9 mouse cellular contexts compared by ENCODE assay signal in the genomic region with DNA sequence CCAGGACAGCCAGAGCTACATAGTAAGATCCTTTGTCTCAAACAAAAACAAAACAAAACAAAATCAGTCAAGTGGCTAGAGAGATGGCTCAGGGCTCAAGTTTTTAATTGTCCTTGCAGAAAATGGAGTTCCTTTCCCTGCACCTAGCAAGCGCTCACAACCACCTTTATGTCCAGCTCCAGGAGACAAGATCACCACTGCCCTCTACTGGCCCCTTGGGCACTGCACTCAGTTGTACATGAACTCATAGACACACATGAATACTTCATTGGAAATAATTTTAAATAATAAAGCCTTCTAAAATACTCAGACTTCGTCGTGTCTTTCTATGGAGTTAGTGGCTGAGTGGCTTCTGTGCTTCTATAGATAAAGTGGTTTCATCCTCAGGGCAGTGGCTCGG. TPM values are rescaled to one million over a fixed set of nuclear protein-coding genes. Genes with fewer than 3 reads are reported as not detected.
A peak's percentile ranks its signal among the peaks of the same experiment; 100 is the strongest.
DNase-seq lines count a peak whose midpoint lies in the region; ATAC-seq and TF ChIP-seq lines count a peak whose summit lies in the region.
"Had no signal": no experiment of that assay in that cellular context is flagged by ENCODE, and none has a peak within 500 bp of the region (broad histone marks: within the 10 kb centered on the region; RNA-seq: fewer than 3 reads in every experiment).

No protein-coding gene starts in this region.

- peaks cover 12% of the 10 kb centered on the region for H3K27me3 ChIP-seq in hindbrain, embryonic 14.5 days (ENCODE audit: control insufficient read depth, insufficient read depth, low read length)
- H3K27me3 ChIP-seq in hindbrain, embryonic 16.5 days (replicated peaks; ENCODE audit: control insufficient read depth, insufficient read depth, low read length) = peaks cover 3% of the 10 kb centered on the region; the same call in 1 of the 2 replicates

- no peaks in the 10 kb centered on the region for H3K36me3 ChIP-seq in hindbrain, embryonic 14.5 days (replicated peaks; ENCODE audit: control insufficient read depth, insufficient read depth)
- H3K36me3 ChIP-seq in hindbrain, embryonic 16.5 days (ENCODE audit: control insufficient read depth, insufficient read depth, low read length) = no peaks in the 10 kb centered on the region
- H3K36me3 ChIP-seq in ES-E14 (ENCODE audit: control insufficient read depth, insufficient read depth, low read length, poor library complexity, severe bottlenecking) = no peaks in the 10 kb centered on the region

- no peaks in the 10 kb centered on the region for H3K4me1 ChIP-seq in hindbrain, embryonic 14.5 days (replicated peaks; ENCODE audit: control insufficient read depth, insufficient read depth, low read length)
- no peaks in the 10 kb centered on the region for H3K4me1 ChIP-seq in hindbrain, embryonic 16.5 days (ENCODE audit: control insufficient read depth, insufficient read depth, low read depth, low read length)
- H3K4me1 ChIP-seq in ES-E14 (ENCODE audit: control insufficient read depth in 2 of 2, insufficient read depth in 2 of 2, low read length in 2 of 2, poor library complexity in 1 of 2) = peaks cover 0 to 3% of the 10 kb centered on the region in 2 experiments; a peak in 1 of 4 replicates

- intact Hi-C loops in left cerebral cortex, adult 2 months (cut with DNase I) = loop anchor here (2.0 to 10.0 kb wide), 2 partner anchors 65 to 299 kb away; partner anchors contain the start of gene Fam171a1

- H3K4me3 ChIP-seq in hindbrain, embryonic 14.5 days (replicated peaks; ENCODE audit: low read length) = no peak overlapping the region
- H3K4me3 ChIP-seq in hindbrain, embryonic 16.5 days (ENCODE audit: low read length) = no peak overlapping the region
- no peak overlapping the region for H3K4me3 ChIP-seq in ES-E14 (ENCODE audit: insufficient read depth in 1 of 2, low read depth in 1 of 2, low read length in 2 of 2, poor library complexity in 1 of 2, severe bottlenecking in 1 of 2)
- no peak overlapping the region for H3K4me3 ChIP-seq in left cerebral cortex, adult 2 months

- peak; percentile 77 for TF ChIP-seq CTCF in left cerebral cortex, adult 2 months (IDR thresholded peaks at IDR 0.05)

- 36% methylated on average over 4 of the region's 4 CpGs for WGBS in hindbrain, embryonic 14.5 days
- 34% methylated on average over 4 of the region's 4 CpGs for WGBS in hindbrain, embryonic 16.5 days

- no peak overlapping the region for H3K9ac ChIP-seq in hindbrain, embryonic 14.5 days
- no peak overlapping the region for H3K9ac ChIP-seq in hindbrain, embryonic 16.5 days (ENCODE audit: low read depth, low read length)
- H3K9ac ChIP-seq in ES-E14 (ENCODE audit: insufficient read depth, low read depth, low read length, poor library complexity, severe bottlenecking) = no peak overlapping the region

- no peak for ATAC-seq in hindbrain, embryonic 14.5 days (ENCODE audit: low FRiP score)
- no peak for ATAC-seq in hindbrain, embryonic 16.5 days

- H3K27ac ChIP-seq in hindbrain, embryonic 14.5 days = no peak overlapping the region
- H3K27ac ChIP-seq in hindbrain, embryonic 16.5 days (ENCODE audit: low read depth, low read length) = no peak overlapping the region
- H3K27ac ChIP-seq in ES-E14 (ENCODE audit: insufficient read depth, low read depth, low read length, poor library complexity, severe bottlenecking) = no peak overlapping the region
- H3K27ac ChIP-seq in left cerebral cortex, adult 2 months = no peak overlapping the region

- peak; percentile 78 for DNase-seq in hindbrain, embryonic 14.5 days (ENCODE audit: low spot score)
- peak; percentile 59 for DNase-seq in ES-E14 (ENCODE audit: low read depth, low spot score)
- DNase-seq in brain, adult 2 months (ENCODE audit: low read depth, low spot score) = peak; percentile 66
- peak; percentile 20 to 26 for DNase-seq in gastrocnemius, adult 8-10 months (ENCODE audit: low spot score in 2 of 2)
- peak; percentile 37 to 64 for DNase-seq in left cerebral cortex, adult 2 months (ENCODE audit: extremely low spot score in 1 of 2, low spot score in 2 of 2)
- peak; percentile 42 for DNase-seq in ovary, postnatal 14 days (ENCODE audit: low spot score)
- peak; percentile 71 for DNase-seq in thymus, postnatal 25 days

- in situ Hi-C loops in ES-E14 (cut with MboI; ENCODE audit: low sequenced_read_pairs in 2 of 2, unreplicated experiment in 2 of 2) = no loop called here

- no peaks in the 10 kb centered on the region for H3K9me3 ChIP-seq in hindbrain, embryonic 14.5 days (ENCODE audit: control insufficient read depth, low read length)
- H3K9me3 ChIP-seq in hindbrain, embryonic 16.5 days (ENCODE audit: control insufficient read depth, low read length) = no peaks in the 10 kb centered on the region
- H3K9me3 ChIP-seq in ES-E14 (ENCODE audit: control insufficient read depth, insufficient read depth, low read depth, low read length) = no peaks in the 10 kb centered on the region

- no peak overlapping the region for H3K4me2 ChIP-seq in hindbrain, embryonic 14.5 days (replicated peaks)
- no peak overlapping the region for H3K4me2 ChIP-seq in hindbrain, embryonic 16.5 days (ENCODE audit: low read length)

TF ChIP-seq in ES-E14, 5 proteins besides CTCF, POLR2A, EP300 and RAD21:
- TF ChIP-seq ZC3H11A (IDR thresholded peaks at IDR 0.05; ENCODE audit: borderline replicate concordance, low read depth, low read length) (peak; percentile 56; the same call in 1 of the 2 replicates), HCFC1 (IDR thresholded peaks at IDR 0.05; ENCODE audit: borderline replicate concordance, insufficient read depth, low read length) (no peak)

RNA-seq across cellular contexts. Expression of gene Meig1, which starts 8.2 kb away (rescaled TPM):
- 6.5 and 8.4 TPM in 2 replicates for polyA plus RNA-seq in hindbrain, embryonic 14.5 days (2014; fragmentation: Nextera tagmentation; extraction: Ambion mirVana)
- polyA plus RNA-seq in hindbrain, embryonic 16.5 days (2015; fragmentation: Nextera tagmentation; extraction: Ambion mirVana) = 6.1 and 6.7 TPM in 2 replicates
- not detected in 2 replicates for total RNA-seq in ES-E14 (2012; rRNA removed)
- not detected for total RNA-seq in gastrocnemius, adult 8-10 months (2022)
- total RNA-seq in left cerebral cortex, adult 2 months (2021) = 1 to 10 TPM; 1.8 to 2.3 TPM

RNA-seq across cellular contexts. Expression of gene Dclre1c, which starts 9.7 kb away (rescaled TPM):
- polyA plus RNA-seq in hindbrain, embryonic 14.5 days (2014; fragmentation: Nextera tagmentation; extraction: Ambion mirVana) = 7.4 and 9.4 TPM in 2 replicates
- polyA plus RNA-seq in hindbrain, embryonic 16.5 days (2015; fragmentation: Nextera tagmentation; extraction: Ambion mirVana) = 6.7 and 6.9 TPM in 2 replicates
- 8.3 and 12.0 TPM in 2 replicates for total RNA-seq in ES-E14 (2012; rRNA removed)
- total RNA-seq in gastrocnemius, adult 8-10 months (2022) = 1 to 10 TPM; 1.4 to 2.5 (median 2.1) TPM
- 10 to 100 TPM; 11.3 to 12.5 TPM for total RNA-seq in left cerebral cortex, adult 2 months (2021)

RNA-seq across cellular contexts. Expression of gene Olah, which starts 17.2 kb away (rescaled TPM):
- not detected in 2 replicates for polyA plus RNA-seq in hindbrain, embryonic 14.5 days (2014; fragmentation: Nextera tagmentation; extraction: Ambion mirVana)
- 0.10 TPM in 2 replicates for polyA plus RNA-seq in hindbrain, embryonic 16.5 days (2015; fragmentation: Nextera tagmentation; extraction: Ambion mirVana)
- total RNA-seq in ES-E14 (2012; rRNA removed) = not detected in 2 replicates
- not detected for total RNA-seq in gastrocnemius, adult 8-10 months (2022)
- not detected for total RNA-seq in left cerebral cortex, adult 2 months (2021)
- total RNA-seq: neutrophil, adult 5-6 weeks had no signal

Comparison
In these comparisons a context has a peak if more than half of its experiments do, and no peak if none do; other contexts are left out.
1. DNase-seq: peak in every context shown above with its lines; median percentile 78 in hindbrain, embryonic 14.5 days; 71 in thymus, postnatal 25 days; 66 in brain, adult 2 months; 59 in ES-E14; 50 in left cerebral cortex, adult 2 months; 42 in ovary, postnatal 14 days; 23 in gastrocnemius, adult 8-10 months.